Mouse (Mus musculus): Measurements from ENCODE around the gene Zfp747.

Gene Zfp747

GRCm38 (mm10) chr7:127326685-127327084, 49.2 kb downstream of the Zfp747 start:
- no peak for DNase-seq (ENCODE audit: low spot score)

GRCm38 (mm10) chr7:127325550-127325949, 50.3 kb downstream of the Zfp747 start:
- DNase-seq (ENCODE audit: low spot score): no peak

GRCm38 (mm10) chr7:127324944-127325343, 50.9 kb downstream of the Zfp747 start:
- no peak for DNase-seq (ENCODE audit: low spot score)
